In genomic region chr2:163202884-163203634, GRCm38 (mm10) we compare ENCODE assay signal across 8 mouse cellular contexts. TPM values are rescaled to one million over a fixed set of nuclear protein-coding genes. Genes with fewer than 3 reads are reported as not detected.
A peak's percentile ranks its signal among the peaks of the same experiment; 100 is the strongest.
DNase-seq lines count a peak whose midpoint lies in the region; ATAC-seq and TF ChIP-seq lines count a peak whose summit lies in the region.

TSS of gene Tox2 (plus strand) at chr2:163203125.

- peaks cover 16% of the 10 kb centered on the region for H3K4me1 ChIP-seq in spleen, adult 2 months (ENCODE audit: control insufficient read depth, insufficient read depth, insufficient read length)
- peaks cover 16% of the 10 kb centered on the region for H3K4me1 ChIP-seq in embryonic facial prominence, embryonic 13.5 days
- peaks cover 9% of the 10 kb centered on the region for H3K4me1 ChIP-seq in heart, embryonic 16.5 days (ENCODE audit: control insufficient read depth, insufficient read depth, low read length)
- H3K4me1 ChIP-seq in liver, adult 2 months (ENCODE audit: control insufficient read depth, insufficient read depth, low read length) = peaks cover 4% of the 10 kb centered on the region; the same call in 1 of the 2 replicates
- peaks cover 23% of the 10 kb centered on the region for H3K4me1 ChIP-seq in midbrain, embryonic 16.5 days (ENCODE audit: control insufficient read depth, insufficient read depth, low read length)

- H3K27me3 ChIP-seq in spleen, adult 2 months (ENCODE audit: control insufficient read depth, insufficient read depth, low read length) = peaks cover 30% of the 10 kb centered on the region
- peaks cover 62% of the 10 kb centered on the region for H3K27me3 ChIP-seq in embryonic facial prominence, embryonic 13.5 days
- peaks cover 33% of the 10 kb centered on the region for H3K27me3 ChIP-seq in heart, embryonic 16.5 days (ENCODE audit: control insufficient read depth, insufficient read depth, low read length)
- H3K27me3 ChIP-seq in liver, adult 2 months (ENCODE audit: control insufficient read depth, insufficient read depth, low read length) = peaks cover 21% of the 10 kb centered on the region
- no peaks in the 10 kb centered on the region for H3K27me3 ChIP-seq in midbrain, embryonic 16.5 days (ENCODE audit: control insufficient read depth, insufficient read depth, low read depth, low read length)

- H3K27ac ChIP-seq in spleen, adult 2 months (ENCODE audit: insufficient read depth, low read length) = peak within 1 kb of the TSS; percentile 33; the same call in 1 of the 2 replicates
- H3K27ac ChIP-seq in embryonic facial prominence, embryonic 13.5 days = no peak within 1 kb of the TSS
- H3K27ac ChIP-seq in heart, embryonic 16.5 days (ENCODE audit: low read length) = peak within 1 kb of the TSS; percentile 77
- no peak within 1 kb of the TSS; the same call in 1 of the 2 replicates for H3K27ac ChIP-seq in liver, adult 2 months (replicated peaks; ENCODE audit: insufficient read depth, low read depth, low read length)
- H3K27ac ChIP-seq in midbrain, embryonic 16.5 days (ENCODE audit: low read length) = peak within 1 kb of the TSS; percentile 78

- TF ChIP-seq CTCF in spleen, adult 2 months (IDR thresholded peaks at IDR 0.05; ENCODE audit: extremely low read depth, insufficient read depth, insufficient read length, insufficient replicate concordance) = no peak
- TF ChIP-seq CTCF in liver, adult 2 months (IDR thresholded peaks at IDR 0.05; ENCODE audit: low read depth, low read length) = no peak

- no peak for DNase-seq in spleen, adult 2 months (ENCODE audit: low read depth in 1 of 2, low spot score in 2 of 2)
- DNase-seq in spleen, adult 12 weeks (ENCODE audit: low spot score) = no peak
- peak; percentile 40 to 62 for DNase-seq in kidney, postnatal 25 days
- no peak for DNase-seq in liver, adult 2 months (ENCODE audit: extremely low read depth, low read depth, low spot score)
- DNase-seq in thymus, adult 18-20 months = peak; percentile 47 to 52

- ATAC-seq in embryonic facial prominence, embryonic 13.5 days (ENCODE audit: insufficient number of reproducible peaks, insufficient read depth, low FRiP score, low TSS enrichment, low read depth) = peak; percentile 72
- peak; percentile 90 for ATAC-seq in heart, embryonic 16.5 days (replicated peaks; ENCODE audit: extremely low read depth, insufficient read depth, low FRiP score)
- ATAC-seq in midbrain, embryonic 16.5 days = peak; percentile 76

- peak within 1 kb of the TSS; percentile 50; the same call in 1 of the 2 replicates for H3K4me3 ChIP-seq in spleen, adult 2 months (ENCODE audit: extremely low read depth, insufficient read depth, insufficient read length)
- peak within 1 kb of the TSS; percentile 50 for H3K4me3 ChIP-seq in embryonic facial prominence, embryonic 13.5 days
- peak within 1 kb of the TSS; percentile 70 for H3K4me3 ChIP-seq in heart, embryonic 16.5 days (ENCODE audit: low read length)
- peak within 1 kb of the TSS; percentile 47 for H3K4me3 ChIP-seq in liver, adult 2 months (ENCODE audit: insufficient read depth, low read depth, low read length)
- H3K4me3 ChIP-seq in midbrain, embryonic 16.5 days (ENCODE audit: low read depth, low read length) = peak within 1 kb of the TSS; percentile 70

- no peaks in the 10 kb centered on the region for H3K36me3 ChIP-seq in spleen, adult 2 months (ENCODE audit: control insufficient read depth, insufficient read depth, low read length)
- H3K36me3 ChIP-seq in embryonic facial prominence, embryonic 13.5 days = no peaks in the 10 kb centered on the region
- no peaks in the 10 kb centered on the region for H3K36me3 ChIP-seq in heart, embryonic 16.5 days (ENCODE audit: control insufficient read depth, insufficient read depth)
- no peaks in the 10 kb centered on the region for H3K36me3 ChIP-seq in liver, adult 2 months (ENCODE audit: control insufficient read depth, insufficient read depth, low read length)
- H3K36me3 ChIP-seq in midbrain, embryonic 16.5 days (ENCODE audit: control insufficient read depth, insufficient read depth, low read length) = no peaks in the 10 kb centered on the region

- H3K4me2 ChIP-seq in embryonic facial prominence, embryonic 13.5 days = peak within 1 kb of the TSS; percentile 86
- peak within 1 kb of the TSS; percentile 99 for H3K4me2 ChIP-seq in heart, embryonic 16.5 days (ENCODE audit: low read depth, low read length)
- H3K4me2 ChIP-seq in midbrain, embryonic 16.5 days (ENCODE audit: low read length) = peak within 1 kb of the TSS; percentile 77

- H3K9me3 ChIP-seq in embryonic facial prominence, embryonic 13.5 days = no peaks in the 10 kb centered on the region
- peaks cover 7% of the 10 kb centered on the region for H3K9me3 ChIP-seq in heart, embryonic 16.5 days (replicated peaks; ENCODE audit: control insufficient read depth, low read length)
- peaks cover 7% of the 10 kb centered on the region; the same call in 1 of the 2 replicates for H3K9me3 ChIP-seq in midbrain, embryonic 16.5 days (replicated peaks; ENCODE audit: control insufficient read depth, low read length, poor library complexity, severe bottlenecking)

- no peaks in the 10 kb centered on the region for H3K79me2 ChIP-seq in liver, adult 2 months (ENCODE audit: control insufficient read depth, insufficient read depth, low read length)

- WGBS in spleen, adult 2 months = 2% methylated on average over 78 of the region's 79 CpGs
- under 1% methylated on average over 77 of the region's 79 CpGs for WGBS in embryonic facial prominence, embryonic 13.5 days
- WGBS in heart, embryonic 16.5 days = under 1% methylated on average over 58 of the region's 79 CpGs
- WGBS in liver, adult 2 months = 2% methylated on average over 63 of the region's 79 CpGs
- WGBS in midbrain, embryonic 16.5 days = under 1% methylated on average over 78 of the region's 79 CpGs

- no peak for TF ChIP-seq POLR2A in spleen, adult 2 months (IDR thresholded peaks at IDR 0.05; ENCODE audit: low read depth, low read length)
- TF ChIP-seq POLR2A in liver, adult 2 months (IDR thresholded peaks at IDR 0.05; ENCODE audit: extremely low read depth, insufficient read depth, low read length) = no peak

- H3K9ac ChIP-seq in embryonic facial prominence, embryonic 13.5 days = peak within 1 kb of the TSS; percentile 58
- H3K9ac ChIP-seq in heart, embryonic 16.5 days (ENCODE audit: low read length) = peak within 1 kb of the TSS; percentile 74
- peak within 1 kb of the TSS; percentile 52 for H3K9ac ChIP-seq in liver, adult 2 months (ENCODE audit: low read depth, low read length)
- peak within 1 kb of the TSS; percentile 84 for H3K9ac ChIP-seq in midbrain, embryonic 16.5 days (ENCODE audit: low read depth, low read length)

RNA-seq across cellular contexts. Expression of gene Tox2, which starts in this region (rescaled TPM):
- polyA plus RNA-seq in spleen, adult 2 months (2012; rRNA removed) = 12.1 and 16.6 TPM in 2 replicates
- polyA plus RNA-seq in embryonic facial prominence, embryonic 13.5 days (2015; fragmentation: Nextera tagmentation; extraction: Ambion mirVana) = 2.3 and 3.0 TPM in 2 replicates
- 4.8 and 6.1 TPM in 2 replicates for polyA plus RNA-seq in heart, embryonic 16.5 days (2015; fragmentation: Nextera tagmentation; extraction: Ambion mirVana)
- total RNA-seq in liver, adult 2 months (2014; rRNA removed) = 0.09 and 0.20 TPM in 2 replicates
- 0.27 and 0.41 TPM in 2 replicates for polyA plus RNA-seq in liver, adult 2 months (2012; rRNA removed)
- 54.5 and 55.3 TPM in 2 replicates for polyA plus RNA-seq in midbrain, embryonic 16.5 days (2015; fragmentation: Nextera tagmentation; extraction: Ambion mirVana)

Comparison
In these comparisons a context has a peak if more than half of its experiments do, and no peak if none do; other contexts are left out.
1. DNase-seq: peak in kidney, postnatal 25 days (2 of 2) and thymus, adult 18-20 months (2 of 2); none in spleen, adult 2 months (0 of 2), spleen, adult 12 weeks (single experiment) and liver, adult 2 months (single experiment).
2. H3K27ac ChIP-seq: peak in spleen, adult 2 months (single experiment), heart, embryonic 16.5 days (single experiment) and midbrain, embryonic 16.5 days (single experiment); none in embryonic facial prominence, embryonic 13.5 days (single experiment) and liver, adult 2 months (single experiment).
3. Peak in every context shown above with its lines, with median percentiles within 50 percentile points of each other: H3K4me3 ChIP-seq, ATAC-seq, H3K4me2 ChIP-seq and H3K9ac ChIP-seq.